Mouse (Mus musculus): Measurements from ENCODE around the gene Gm5431.

- TF ChIP-seq CTCF (IDR thresholded peaks at IDR 0.05; ENCODE audit: borderline replicate concordance, extremely low read depth, insufficient read depth, insufficient read length) (no peak), POLR2A (IDR thresholded peaks at IDR 0.05; ENCODE audit: borderline replicate concordance, extremely low read depth, insufficient read depth, insufficient read length, poor library complexity, severe bottlenecking) (no peak)
Measured at GRCm38 (mm10) chr11:48913611-48914010, 11.6 kb upstream of the Gm5431 start.

Measured in brain, embryonic 14.5 days (tissue).